Mouse (Mus musculus): ENCODE measurements around the gene Tdrd12. TPM values are rescaled to one million over a fixed set of nuclear protein-coding genes. Genes with fewer than 3 reads are reported as not detected.

Tdrd12 gene
- polyA plus RNA-seq, 1 experiment from 2014 or later = 1.5 TPM

DNA sequence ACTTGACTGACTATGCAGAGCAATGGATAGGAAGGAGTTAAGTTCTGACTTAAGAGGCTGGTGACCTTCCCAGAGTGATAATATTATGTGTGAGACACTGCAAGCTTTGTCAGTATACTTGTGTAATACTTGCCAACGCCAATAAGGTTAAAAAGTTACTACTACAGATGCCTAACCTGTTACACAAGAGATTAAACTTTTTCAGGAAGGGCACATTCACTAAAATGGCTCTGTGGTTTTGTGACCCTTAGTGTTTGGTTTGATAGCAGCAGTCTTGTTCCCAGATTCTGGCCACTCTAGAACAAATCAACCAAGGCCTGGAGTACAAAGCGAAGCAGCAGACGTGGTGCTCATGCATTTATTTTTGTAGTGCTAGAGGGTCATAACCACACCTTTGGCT lies 20.0 kb upstream of the Tdrd12 start:
- Histone ChIP-seq H3K9ac (ENCODE audit: low read length) (no peak overlapping the region), H3K27ac (ENCODE audit: low read length) (no peak overlapping the region), H3K36me3 (ENCODE audit: control insufficient read depth, insufficient read depth) (no peaks in the 10 kb centered on the region), H3K27me3 (ENCODE audit: control insufficient read depth, insufficient read depth, low read length) (no peaks in the 10 kb centered on the region), H3K4me3 (ENCODE audit: low read length) (no peak overlapping the region), H3K4me1 (ENCODE audit: control insufficient read depth, insufficient read depth, low read length) (peaks cover 10% of the 10 kb centered on the region), H3K4me2 (ENCODE audit: low read depth, low read length) (no peak overlapping the region), H3K9me3 (replicated peaks; ENCODE audit: control insufficient read depth, low read length) (no peaks in the 10 kb centered on the region)
- WGBS = 62% methylated on average over 3 of the region's 3 CpGs
- no peak for ATAC-seq (replicated peaks; ENCODE audit: extremely low read depth, insufficient read depth, low FRiP score)

DNA sequence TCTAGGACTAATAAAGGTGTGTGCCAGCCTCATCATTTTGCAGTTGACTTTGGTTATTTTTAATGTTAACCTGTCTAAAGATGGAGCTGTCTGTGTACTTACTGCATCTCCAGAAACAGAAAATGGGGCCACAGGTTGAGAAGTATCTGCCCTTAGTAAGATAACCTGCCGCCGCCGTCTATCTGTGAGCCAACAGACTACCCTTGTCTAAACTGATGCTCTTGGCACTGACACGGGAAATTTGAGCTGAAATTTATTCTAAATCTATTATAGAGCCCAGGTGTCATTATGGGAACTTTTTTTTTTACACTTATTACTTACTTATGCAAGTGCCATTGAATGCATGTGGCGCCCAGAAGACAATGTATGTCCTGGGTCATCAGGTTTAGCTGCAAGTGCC lies 19.4 kb upstream of the Tdrd12 start:
- no peak overlapping the region for H3K4me2 ChIP-seq (ENCODE audit: low read depth, low read length)
- H3K4me3 ChIP-seq (ENCODE audit: low read length) = no peak overlapping the region
- no peak overlapping the region for H3K9ac ChIP-seq (ENCODE audit: low read length)
- H3K36me3 ChIP-seq (ENCODE audit: control insufficient read depth, insufficient read depth) = no peaks in the 10 kb centered on the region
- WGBS = 84% methylated on average over 5 of the region's 5 CpGs
- H3K4me1 ChIP-seq (ENCODE audit: control insufficient read depth, insufficient read depth, low read length) = peaks cover 10% of the 10 kb centered on the region
- H3K27me3 ChIP-seq (ENCODE audit: control insufficient read depth, insufficient read depth, low read length) = no peaks in the 10 kb centered on the region
- H3K27ac ChIP-seq (ENCODE audit: low read length) = no peak overlapping the region
- ATAC-seq (replicated peaks; ENCODE audit: extremely low read depth, insufficient read depth, low FRiP score) = no peak
- H3K9me3 ChIP-seq (replicated peaks; ENCODE audit: control insufficient read depth, low read length) = no peaks in the 10 kb centered on the region

DNA sequence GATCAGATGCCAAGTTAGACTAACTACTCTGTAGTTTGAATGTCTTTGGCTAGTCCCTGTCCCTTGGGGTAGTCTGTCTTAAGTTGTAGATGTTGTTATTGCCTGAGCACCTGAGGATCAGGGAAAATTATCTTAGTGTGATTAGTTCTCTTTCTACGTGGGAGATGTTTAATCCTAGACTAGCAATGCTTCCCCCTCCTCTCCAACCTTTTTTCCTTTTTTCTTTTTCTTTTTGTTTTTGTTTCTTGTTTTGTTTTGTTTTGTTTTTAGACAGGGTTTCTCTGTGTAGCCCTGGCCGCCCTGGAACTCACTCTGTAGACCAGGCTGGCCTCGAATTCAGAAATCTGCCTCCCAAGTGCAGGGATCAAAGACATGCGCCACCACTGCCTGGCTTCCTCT lies 18.7 kb upstream of the Tdrd12 start, which contains the start of gene Nudt19:
Nudt19 (minus strand) TSS at position 100 of the 399 bp plus-strand sequence.
- Histone ChIP-seq H3K9ac (ENCODE audit: low read length) (peak within 1 kb of the TSS; percentile 97), H3K4me1 (ENCODE audit: control insufficient read depth, insufficient read depth, low read length) (peaks cover 10% of the 10 kb centered on the region), H3K9me3 (replicated peaks; ENCODE audit: control insufficient read depth, low read length) (no peaks in the 10 kb centered on the region), H3K27ac (ENCODE audit: low read length) (peak within 1 kb of the TSS; percentile 99), H3K4me3 (ENCODE audit: low read length) (peak within 1 kb of the TSS; percentile 91), H3K36me3 (ENCODE audit: control insufficient read depth, insufficient read depth) (peaks cover 4% of the 10 kb centered on the region; the same call in 1 of the 2 replicates), H3K4me2 (ENCODE audit: low read depth, low read length) (peak within 1 kb of the TSS; percentile 96), H3K27me3 (ENCODE audit: control insufficient read depth, insufficient read depth, low read length) (no peaks in the 10 kb centered on the region)
- 68% methylated on average over 4 of the region's 4 CpGs for WGBS
- ATAC-seq (replicated peaks; ENCODE audit: extremely low read depth, insufficient read depth, low FRiP score) = no peak

DNA sequence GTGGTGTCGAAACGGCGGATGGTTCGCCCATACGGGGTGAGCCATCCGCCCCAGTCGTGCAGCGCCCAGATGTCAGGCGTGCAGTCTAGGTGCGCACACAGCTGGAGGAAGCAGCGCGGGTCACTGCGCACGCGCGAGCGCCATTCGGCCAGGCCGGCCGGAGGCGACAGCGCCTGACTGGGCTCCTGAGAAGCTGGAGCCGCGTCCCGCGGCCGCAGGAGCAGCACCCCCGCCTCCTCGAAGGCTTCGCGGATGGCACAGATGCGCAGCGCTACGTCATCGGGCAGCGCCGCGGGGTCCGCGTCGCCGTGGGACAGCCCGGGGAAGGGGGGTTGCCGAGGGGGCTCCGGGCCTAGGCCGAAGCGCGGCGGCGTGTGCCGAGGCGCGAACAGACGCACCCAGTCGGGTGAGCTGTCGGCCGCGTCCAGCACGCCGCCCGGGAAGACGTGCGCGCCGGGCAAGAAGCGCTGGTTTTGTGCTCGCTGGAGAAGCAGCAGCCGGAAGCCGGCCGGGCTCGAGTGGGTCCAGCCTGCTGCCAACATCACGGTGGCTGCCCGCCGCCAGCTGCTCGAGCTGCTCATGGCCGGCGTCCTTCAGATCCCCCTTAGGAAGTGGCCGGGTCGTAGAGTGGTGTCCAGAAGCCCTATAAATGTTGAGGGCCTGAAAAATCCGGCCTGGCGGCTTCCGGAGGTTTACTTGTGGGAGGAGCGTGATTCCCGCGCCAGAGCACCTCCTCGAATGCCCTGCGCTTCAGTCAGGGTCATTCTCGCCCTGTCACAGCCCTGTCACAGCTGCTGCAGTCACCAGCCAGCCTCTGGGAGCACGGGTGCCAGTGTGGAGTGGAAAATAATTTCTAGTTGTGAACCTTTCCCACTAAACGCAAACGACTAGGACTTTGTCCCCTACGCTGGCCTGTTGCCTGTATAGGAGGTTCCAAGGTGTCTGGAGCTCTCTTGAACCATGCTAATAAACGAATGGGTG lies 18.0 kb upstream of the Tdrd12 start:
- Histone ChIP-seq H3K27me3 (ENCODE audit: control insufficient read depth, insufficient read depth, low read length) (no peaks in the 10 kb centered on the region), H3K36me3 (ENCODE audit: control insufficient read depth, insufficient read depth) (peaks cover 8% of the 10 kb centered on the region), H3K27ac (ENCODE audit: low read length) (peak overlapping the region; percentile 99), H3K4me3 (ENCODE audit: low read length) (peak overlapping the region; percentile 91), H3K9ac (ENCODE audit: low read length) (peak overlapping the region; percentile 97), H3K9me3 (replicated peaks; ENCODE audit: control insufficient read depth, low read length) (no peaks in the 10 kb centered on the region), H3K4me2 (ENCODE audit: low read depth, low read length) (peak overlapping the region; percentile 96), H3K4me1 (ENCODE audit: control insufficient read depth, insufficient read depth, low read length) (peaks cover 10% of the 10 kb centered on the region)
- under 1% methylated on average over 93 of the region's 93 CpGs for WGBS
- ATAC-seq (replicated peaks; ENCODE audit: extremely low read depth, insufficient read depth, low FRiP score) = peak; percentile 88

DNA sequence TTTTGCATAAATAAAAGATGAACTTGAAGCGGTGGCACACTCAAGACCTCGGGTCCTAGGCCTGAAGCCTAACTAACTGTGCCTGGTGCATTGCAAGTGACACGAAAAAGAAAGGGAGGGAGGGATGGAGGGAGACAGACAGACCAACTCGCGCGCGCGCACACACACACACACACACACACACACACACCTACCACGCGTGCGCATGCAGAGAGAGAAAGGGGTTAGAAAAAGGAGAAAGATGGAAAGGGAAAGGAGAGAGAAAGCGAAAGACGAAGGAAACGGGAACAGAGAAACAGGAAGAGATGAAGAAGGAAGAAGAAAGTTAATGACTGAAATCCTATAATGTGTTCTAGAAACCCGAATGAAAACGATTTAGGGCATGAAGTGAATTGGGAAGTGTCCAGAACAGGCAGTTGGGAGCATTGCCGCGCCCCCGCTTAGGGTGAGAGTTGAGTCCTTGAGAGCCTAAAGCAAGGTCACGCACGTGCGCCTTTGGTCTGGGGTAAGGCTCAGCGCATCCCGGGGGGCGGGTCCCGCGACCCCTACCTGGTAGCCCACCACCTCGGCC lies 17.1 kb upstream of the Tdrd12 start:
- Histone ChIP-seq H3K9me3 (replicated peaks; ENCODE audit: control insufficient read depth, low read length) (0 out of 2 replicates have a peak, but pooled peaks cover 4% of the 10 kb centered on the region), H3K27ac (ENCODE audit: low read length) (peak overlapping the region; percentile 99), H3K4me2 (ENCODE audit: low read depth, low read length) (peak overlapping the region; percentile 96), H3K4me1 (ENCODE audit: control insufficient read depth, insufficient read depth, low read length) (peaks cover 10% of the 10 kb centered on the region), H3K9ac (ENCODE audit: low read length) (peak overlapping the region; percentile 97), H3K27me3 (ENCODE audit: control insufficient read depth, insufficient read depth, low read length) (no peaks in the 10 kb centered on the region), H3K4me3 (ENCODE audit: low read length) (peak overlapping the region; percentile 91), H3K36me3 (ENCODE audit: control insufficient read depth, insufficient read depth) (peaks cover 15% of the 10 kb centered on the region)
- whole genome bisulfite sequencing = 5% methylated on average over 28 of the region's 28 CpGs
- ATAC-seq (replicated peaks; ENCODE audit: extremely low read depth, insufficient read depth, low FRiP score) = peak; percentile 25; the same call in 1 of the 2 replicates

DNA sequence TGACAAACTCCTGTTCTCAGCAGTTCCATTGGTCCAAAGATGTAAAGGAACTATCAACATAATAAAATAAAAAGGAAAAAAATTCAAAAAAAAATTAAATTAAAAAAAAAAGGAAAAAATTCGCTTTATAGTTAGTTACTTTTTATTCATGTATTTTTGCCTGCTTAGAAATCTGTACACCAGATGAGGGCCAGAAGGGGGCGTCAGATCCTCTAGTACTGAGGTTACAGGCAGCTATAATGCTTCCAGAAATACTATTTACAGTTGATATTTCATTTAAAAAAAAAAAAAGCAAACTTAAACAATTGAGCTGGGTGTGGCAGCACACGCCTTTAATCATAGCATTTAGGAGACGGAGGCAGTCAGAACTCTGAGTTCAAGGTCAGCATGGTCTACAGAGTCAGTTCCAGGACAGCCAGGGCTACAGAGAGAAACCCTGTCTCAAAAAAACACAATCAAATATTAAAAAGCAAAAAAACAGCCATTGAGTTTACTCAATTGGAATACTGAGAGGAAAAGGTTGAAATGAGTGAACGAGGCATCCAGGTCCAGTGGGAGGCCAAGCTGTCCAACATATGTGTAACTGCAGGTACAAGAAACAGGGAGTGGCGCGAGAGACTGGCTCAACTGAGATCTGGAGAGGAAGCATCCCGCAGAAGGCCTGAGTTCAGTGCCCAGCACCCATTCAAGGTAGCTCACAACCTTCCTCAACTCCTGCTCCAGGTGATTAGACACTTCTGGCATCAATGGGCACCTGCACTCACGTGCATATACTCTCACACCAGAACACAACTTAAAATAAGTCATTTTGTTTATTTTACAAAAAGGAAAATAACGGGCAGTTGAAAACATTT lies 16.4 kb upstream of the Tdrd12 start:
- peaks cover 10% of the 10 kb centered on the region for H3K4me1 ChIP-seq (ENCODE audit: control insufficient read depth, insufficient read depth, low read length)
- peak overlapping the region; percentile 96 for H3K4me2 ChIP-seq (ENCODE audit: low read depth, low read length)
- no peaks in the 10 kb centered on the region for H3K27me3 ChIP-seq (ENCODE audit: control insufficient read depth, insufficient read depth, low read length)
- no peak overlapping the region; the same call in 1 of the 2 replicates for H3K27ac ChIP-seq (ENCODE audit: low read length)
- 0 out of 2 replicates have a peak, but pooled peaks cover 4% of the 10 kb centered on the region for H3K9me3 ChIP-seq (replicated peaks; ENCODE audit: control insufficient read depth, low read length)
- WGBS = 61% methylated on average over 10 of the region's 10 CpGs
- peak overlapping the region; percentile 97 for H3K9ac ChIP-seq (ENCODE audit: low read length)
- ATAC-seq (replicated peaks; ENCODE audit: extremely low read depth, insufficient read depth, low FRiP score) = no peak
- H3K4me3 ChIP-seq (ENCODE audit: low read length) = peak overlapping the region; percentile 91
- H3K36me3 ChIP-seq (ENCODE audit: control insufficient read depth, insufficient read depth) = peaks cover 21% of the 10 kb centered on the region

DNA sequence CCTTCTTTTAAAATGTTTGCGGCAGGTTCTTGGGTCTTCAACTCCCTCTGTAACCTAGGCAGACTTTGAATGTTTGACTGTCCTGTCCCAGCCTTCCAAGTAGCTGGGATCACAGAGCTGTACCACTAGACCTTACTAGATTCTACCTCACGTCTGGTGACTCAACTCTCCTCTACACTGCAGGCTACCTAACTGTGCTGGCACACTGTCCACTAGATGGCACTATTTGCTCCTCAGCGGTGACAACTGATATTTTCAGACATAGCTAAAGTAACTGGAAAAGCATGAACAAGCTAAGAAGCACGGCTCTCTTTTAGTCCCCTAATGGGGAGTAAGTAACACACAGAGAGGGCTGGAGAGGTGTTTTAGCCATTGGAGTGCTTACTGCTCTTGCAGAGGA lies 8.3 kb upstream of the Tdrd12 start:
- H3K4me2 ChIP-seq (ENCODE audit: low read depth, low read length) = no peak overlapping the region
- WGBS = 27% methylated on average over 4 of the region's 4 CpGs
- H3K4me3 ChIP-seq (ENCODE audit: low read length) = no peak overlapping the region

DNA sequence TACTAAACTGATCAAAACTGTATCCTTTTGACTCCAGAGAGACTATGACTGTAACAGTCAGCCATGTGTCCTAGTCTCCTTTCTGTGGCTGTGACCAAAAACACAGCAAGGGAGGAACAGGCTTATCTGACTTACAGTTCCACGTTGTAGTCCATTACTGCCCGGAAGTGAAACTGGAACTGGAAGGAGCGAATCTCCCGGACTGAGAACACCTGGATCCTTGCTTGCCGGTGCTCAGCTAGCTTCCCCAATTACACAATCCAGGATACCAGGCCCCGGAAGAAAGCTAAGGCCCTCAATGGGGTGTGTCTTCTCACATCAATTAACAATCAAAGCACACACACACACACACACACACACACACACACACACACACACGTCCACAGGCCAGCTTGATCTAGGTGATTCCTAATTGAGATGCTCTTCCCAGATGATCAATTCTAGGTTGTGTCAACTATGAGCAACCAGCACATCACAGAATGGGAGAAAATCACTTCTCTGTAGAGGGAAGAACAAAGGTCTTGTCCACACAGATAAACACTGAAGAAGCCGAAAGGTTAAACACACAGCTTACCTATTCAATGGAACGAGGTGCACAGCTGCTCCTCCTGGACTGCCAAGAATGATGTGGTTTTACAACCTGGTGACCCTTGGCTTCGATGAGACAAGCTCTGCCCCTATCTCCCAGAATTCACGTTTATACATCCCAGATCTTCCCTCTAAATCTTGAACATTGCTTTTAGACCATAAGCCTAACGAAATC lies 1.6 kb downstream of the Tdrd12 start:
- ATAC-seq (replicated peaks; ENCODE audit: extremely low read depth, insufficient read depth, low FRiP score) = no peak
- no peak overlapping the region for H3K9ac ChIP-seq (ENCODE audit: low read length)
- no peak overlapping the region for H3K4me2 ChIP-seq (ENCODE audit: low read depth, low read length)
- H3K4me3 ChIP-seq (ENCODE audit: low read length) = no peak overlapping the region
- H3K27ac ChIP-seq (ENCODE audit: low read length) = no peak overlapping the region
- H3K4me1 ChIP-seq (ENCODE audit: control insufficient read depth, insufficient read depth, low read length) = no peaks in the 10 kb centered on the region
- no peaks in the 10 kb centered on the region for H3K36me3 ChIP-seq (ENCODE audit: control insufficient read depth, insufficient read depth)
- H3K9me3 ChIP-seq (replicated peaks; ENCODE audit: control insufficient read depth, low read length) = no peaks in the 10 kb centered on the region
- 68% methylated on average over 12 of the region's 12 CpGs for WGBS
- H3K27me3 ChIP-seq (ENCODE audit: control insufficient read depth, insufficient read depth, low read length) = no peaks in the 10 kb centered on the region

More for the DNA sequence above, 8.3 kb upstream of the Tdrd12 start:
- no peak overlapping the region for H3K9ac ChIP-seq (ENCODE audit: low read length)
- H3K9me3 ChIP-seq (replicated peaks; ENCODE audit: control insufficient read depth, low read length) = 0 out of 2 replicates have a peak, but pooled peaks cover 4% of the 10 kb centered on the region
- peaks cover 30% of the 10 kb centered on the region for H3K36me3 ChIP-seq (ENCODE audit: control insufficient read depth, insufficient read depth)
- H3K4me1 ChIP-seq (ENCODE audit: control insufficient read depth, insufficient read depth, low read length) = no peaks in the 10 kb centered on the region
- ATAC-seq (replicated peaks; ENCODE audit: extremely low read depth, insufficient read depth, low FRiP score) = peak; percentile 49; the same call in 1 of the 2 replicates
- H3K27me3 ChIP-seq (ENCODE audit: control insufficient read depth, insufficient read depth, low read length) = no peaks in the 10 kb centered on the region
- H3K27ac ChIP-seq (ENCODE audit: low read length) = no peak overlapping the region

All from heart, embryonic 16.5 days (tissue).